ENCODE assay signal across 9 mouse cellular contexts in genomic region chr7:34198346-34198745, GRCm38 (mm10). TPM values are rescaled to one million over a fixed set of nuclear protein-coding genes. Genes with fewer than 3 reads are reported as not detected.
A peak's percentile ranks its signal among the peaks of the same experiment; 100 is the strongest.
DNase-seq lines count a peak whose midpoint lies in the region; ATAC-seq lines count a peak whose summit lies in the region.
"Had no signal": no experiment of that assay in that cellular context is flagged by ENCODE, and none has a peak within 500 bp of the region (broad histone marks: within the 10 kb centered on the region; RNA-seq: fewer than 3 reads in every experiment).

No protein-coding gene starts in this region.

- DNase-seq in frontal cortex, postnatal 36 days (ENCODE audit: low spot score in 2 of 2): no peak
- DNase-seq in urinary bladder, postnatal 25 days (ENCODE audit: low spot score): peak; percentile 47
- DNase-seq in urinary bladder, postnatal 4 days (ENCODE audit: low spot score in 2 of 2): no peak
- no peak for DNase-seq in neural tube, embryonic 10.5 days (ENCODE audit: extremely low spot score, low spot score)
- DNase-seq in ovary, postnatal 10 days (ENCODE audit: low spot score): no peak

- 0 out of 2 replicates have a peak, but pooled peaks have one; percentile 14 for ATAC-seq in frontal cortex, adult (ENCODE audit: low TSS enrichment)
- ATAC-seq in granulocyte monocyte progenitor cell, adult 5-6 weeks (replicated peaks; ENCODE audit: poor library complexity, severe bottlenecking): peak; percentile 62
- ATAC-seq in monocyte, adult 5-6 weeks (replicated peaks; ENCODE audit: insufficient number of reproducible peaks, low FRiP score, low TSS enrichment, poor library complexity, severe bottlenecking): peak; percentile 62

RNA-seq across cellular contexts. Expression of gene Pdcd2l, which starts 1.9 kb away (rescaled TPM):
- total RNA-seq in granulocyte monocyte progenitor cell, adult 5-6 weeks (2014; fragmentation: Nextera tagmentation): 32.8 and 40.4 TPM in 2 replicates
- total RNA-seq in granulocyte monocyte progenitor cell, adult 5-6 weeks (2017): 18.3 and 39.8 TPM in 2 replicates
- total RNA-seq in monocyte, adult 5-6 weeks (2017): 22.9 to 36.0 TPM (median 31.0 TPM) in 3 replicates

RNA-seq across cellular contexts. Expression of gene Uba2, which starts 28.9 kb away (rescaled TPM):
- total RNA-seq in granulocyte monocyte progenitor cell, adult 5-6 weeks (2014; fragmentation: Nextera tagmentation): 150 and 160 TPM in 2 replicates
- 207 and 213 TPM in 2 replicates for total RNA-seq in granulocyte monocyte progenitor cell, adult 5-6 weeks (2017)
- total RNA-seq in monocyte, adult 5-6 weeks (2017): 107 to 120 TPM (median 115 TPM) in 3 replicates

RNA-seq across cellular contexts. Expression of gene Gpi1, which starts 31.8 kb away (rescaled TPM):
- 653 and 773 TPM in 2 replicates for total RNA-seq in granulocyte monocyte progenitor cell, adult 5-6 weeks (2014; fragmentation: Nextera tagmentation)
- 606 and 815 TPM in 2 replicates for total RNA-seq in granulocyte monocyte progenitor cell, adult 5-6 weeks (2017)
- 219 to 290 TPM (median 277 TPM) in 3 replicates for total RNA-seq in monocyte, adult 5-6 weeks (2017)

RNA-seq across cellular contexts. Expression of gene Gm6096, which starts 52.5 kb away (rescaled TPM):
- not detected in 2 replicates for total RNA-seq in granulocyte monocyte progenitor cell, adult 5-6 weeks (2014; fragmentation: Nextera tagmentation)
- total RNA-seq in granulocyte monocyte progenitor cell, adult 5-6 weeks (2017): not detected in 2 replicates
- total RNA-seq in monocyte, adult 5-6 weeks (2017): not detected in 3 replicates
- total RNA-seq: layer of hippocampus, postnatal 25 days had no signal
